Mouse (Mus musculus) limb, embryonic 13.5 days (tissue): Measurements from ENCODE around the gene Ttll11. TPM values are rescaled to one million over a fixed set of nuclear protein-coding genes. Genes with fewer than 3 reads are reported as not detected.

Experiments
- ATAC-seq: fragments of 200-750 bp; cut with Nextera tagmentation; 2 replicates; pipeline ENCODE4 v1.8.0; 2017; ENCODE audit warnings: low read depth, moderate number of reproducible peaks, moderate TSS enrichment; ENCODE audit not compliant: low FRiP score
- H3K27ac ChIP-seq: fragments of 300-500 bp; sonication (generic); 2 replicates; pipeline ENCODE4 v1.5.1; 2015; ENCODE audit warnings: inconsistent platforms, mild to moderate bottlenecking, moderate library complexity
- H3K27me3 ChIP-seq: fragments of 300-500 bp; sonication (generic); 2 replicates; pipeline ENCODE4 v1.6.1; 2015; ENCODE audit warnings: mild to moderate bottlenecking, inconsistent platforms
- H3K36me3 ChIP-seq: fragments of 300-500 bp; sonication (generic); 2 replicates; pipeline ENCODE4 v1.6.1; 2015; ENCODE audit warnings: inconsistent platforms, mild to moderate bottlenecking, moderate library complexity
- H3K4me1 ChIP-seq: fragments of 300-500 bp; sonication (generic); 2 replicates; pipeline ENCODE4 v1.6.1; 2015; ENCODE audit warnings: inconsistent platforms
- H3K4me2 ChIP-seq: fragments of 300-500 bp; sonication (generic); replicated peaks from 2 replicates; pipeline ENCODE4 v1.6.1; 2015; ENCODE audit warnings: inconsistent platforms, mild to moderate bottlenecking, moderate library complexity
- H3K4me3 ChIP-seq: fragments of 300-500 bp; sonication (generic); 2 replicates; pipeline ENCODE4 v1.5.1; 2015; ENCODE audit warnings: moderate library complexity, mild to moderate bottlenecking, inconsistent platforms
- H3K9ac ChIP-seq: fragments of 300-500 bp; sonication (generic); 2 replicates; pipeline ENCODE4 v1.6.1; 2015; ENCODE audit warnings: mild to moderate bottlenecking, inconsistent platforms
- H3K9me3 ChIP-seq: fragments of 300-500 bp; sonication (generic); 2 replicates; pipeline ENCODE4 v1.6.1; 2016; ENCODE audit warnings: inconsistent platforms
- WGBS: fragments of 180-500 bp; shearing (Covaris S2); methylation state at CpG from one replicate; pipeline ENCODE4 v1.1.7; 2015; 5-methylcytosine and 5-hydroxymethylcytosine counted together
- polyA plus RNA-seq: library from polyadenylated mRNA; unstranded; fragments of >200 nt; fragmentation: Nextera tagmentation; extraction: Ambion mirVana; gene quantifications from 2 replicates; pipeline ENCODE4 v1.2.1, GENCODE M21; 2015

Ttll11 gene
- polyA plus RNA-seq, 1 experiment from 2014 or later, result 0.85 TPM

DNA sequence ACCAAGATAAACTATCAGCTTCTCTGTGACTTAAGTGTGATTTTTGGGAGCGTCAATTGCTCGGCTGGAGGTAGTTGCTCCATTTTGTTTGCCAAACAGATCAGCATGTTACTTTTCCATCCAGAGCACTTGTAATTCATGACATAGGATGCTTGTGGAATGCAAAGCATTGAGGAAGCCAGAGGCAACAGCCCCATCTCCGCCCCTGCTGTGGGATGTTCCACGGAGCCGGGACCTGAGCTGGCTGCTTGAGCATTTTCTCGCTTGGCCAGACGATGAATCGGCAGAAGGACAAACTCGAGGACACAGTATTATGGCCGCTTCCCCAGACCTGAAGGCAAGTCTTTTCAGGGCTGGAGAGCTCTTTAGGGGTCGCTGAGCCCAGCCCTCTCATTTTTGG is 176.6 kb downstream of the Ttll11 start:
- Histone ChIP-seq H3K36me3 (no peaks in the 10 kb centered on the region), H3K27ac (no peak overlapping the region), H3K9me3 (no peaks in the 10 kb centered on the region), H3K9ac (no peak overlapping the region), H3K4me3 (no peak overlapping the region), H3K4me2 (no peak overlapping the region), H3K27me3 (no peaks in the 10 kb centered on the region), H3K4me1 (no peaks in the 10 kb centered on the region)
- WGBS, result 87% methylated on average over 11 of the region's 11 CpGs
- ATAC-seq, result no peak

DNA sequence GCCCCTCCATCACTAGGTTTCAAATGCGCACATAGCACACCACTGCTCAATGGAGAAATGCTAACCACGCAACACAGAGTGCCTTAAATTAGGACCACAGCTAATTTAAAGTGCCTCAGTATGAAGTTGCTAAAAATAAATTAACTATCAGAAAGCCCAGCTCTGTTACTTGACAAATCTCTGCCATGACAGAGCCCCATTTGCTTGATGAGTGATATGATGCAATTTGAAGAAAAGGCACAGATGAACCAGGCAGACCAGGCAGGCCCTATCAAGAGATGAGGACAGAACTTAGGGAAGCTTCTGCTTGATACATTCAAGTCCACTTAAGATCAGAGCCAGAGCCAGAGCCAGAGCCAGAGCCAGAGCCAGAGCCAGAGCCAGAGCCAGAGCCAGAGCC is 178.0 kb downstream of the Ttll11 start:
- H3K27ac ChIP-seq, result no peak overlapping the region
- no peak overlapping the region for H3K4me2 ChIP-seq
- no peak overlapping the region for H3K4me3 ChIP-seq
- no peaks in the 10 kb centered on the region for H3K36me3 ChIP-seq
- H3K9me3 ChIP-seq, result no peaks in the 10 kb centered on the region
- no peak overlapping the region for H3K9ac ChIP-seq
- 88% methylated on average over 2 of the region's 2 CpGs for WGBS
- no peaks in the 10 kb centered on the region for H3K4me1 ChIP-seq
- H3K27me3 ChIP-seq, result no peaks in the 10 kb centered on the region
- ATAC-seq, result no peak

DNA sequence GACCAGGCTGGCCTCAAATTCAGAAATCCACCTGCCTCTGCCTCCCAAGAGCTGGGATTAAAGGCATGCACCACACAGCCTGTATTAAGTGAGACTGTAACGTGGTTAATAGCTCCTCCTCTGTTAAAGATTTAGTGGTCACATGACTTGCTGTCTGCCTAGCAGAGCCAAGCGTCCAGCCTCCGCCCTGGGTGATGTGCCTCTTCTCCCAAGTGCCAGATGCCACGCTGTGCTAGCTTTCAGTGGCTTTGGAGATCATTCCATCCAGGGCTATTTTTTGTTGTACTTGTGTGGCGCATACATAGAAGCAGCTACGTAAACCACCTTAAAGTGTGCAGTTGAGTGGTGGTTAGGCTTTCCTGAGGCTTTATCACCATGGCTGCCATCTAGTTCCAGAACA is 180.6 kb downstream of the Ttll11 start:
- Histone ChIP-seq H3K4me2 (no peak overlapping the region), H3K4me1 (no peaks in the 10 kb centered on the region), H3K36me3 (no peaks in the 10 kb centered on the region), H3K4me3 (no peak overlapping the region), H3K9ac (no peak overlapping the region), H3K27me3 (no peaks in the 10 kb centered on the region), H3K9me3 (no peaks in the 10 kb centered on the region), H3K27ac (no peak overlapping the region)
- no peak for ATAC-seq
- WGBS, result 75% methylated on average over 6 of the region's 6 CpGs

DNA sequence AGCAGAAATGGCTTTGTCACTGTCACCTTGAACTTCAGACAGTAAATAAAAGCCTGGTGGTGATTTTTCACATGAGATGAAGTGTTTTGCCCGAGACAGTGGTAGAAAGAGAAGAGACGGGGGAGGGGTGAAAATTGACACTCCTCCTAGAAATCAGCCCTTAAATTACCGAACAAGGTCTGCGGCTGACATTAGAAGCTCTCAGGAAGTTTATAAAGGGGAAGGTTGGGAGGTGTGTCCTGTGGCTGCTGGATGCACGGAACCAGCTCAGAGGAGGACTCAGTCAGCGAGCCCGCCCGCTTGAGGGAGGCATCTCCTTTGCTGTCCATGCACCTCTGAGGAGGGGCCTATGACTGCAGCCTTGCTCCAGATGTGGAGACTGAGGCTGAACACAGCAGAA is 181.7 kb downstream of the Ttll11 start:
- no peaks in the 10 kb centered on the region for H3K36me3 ChIP-seq
- WGBS, result 42% methylated on average over 8 of the region's 8 CpGs
- no peak overlapping the region for H3K4me2 ChIP-seq

DNA sequence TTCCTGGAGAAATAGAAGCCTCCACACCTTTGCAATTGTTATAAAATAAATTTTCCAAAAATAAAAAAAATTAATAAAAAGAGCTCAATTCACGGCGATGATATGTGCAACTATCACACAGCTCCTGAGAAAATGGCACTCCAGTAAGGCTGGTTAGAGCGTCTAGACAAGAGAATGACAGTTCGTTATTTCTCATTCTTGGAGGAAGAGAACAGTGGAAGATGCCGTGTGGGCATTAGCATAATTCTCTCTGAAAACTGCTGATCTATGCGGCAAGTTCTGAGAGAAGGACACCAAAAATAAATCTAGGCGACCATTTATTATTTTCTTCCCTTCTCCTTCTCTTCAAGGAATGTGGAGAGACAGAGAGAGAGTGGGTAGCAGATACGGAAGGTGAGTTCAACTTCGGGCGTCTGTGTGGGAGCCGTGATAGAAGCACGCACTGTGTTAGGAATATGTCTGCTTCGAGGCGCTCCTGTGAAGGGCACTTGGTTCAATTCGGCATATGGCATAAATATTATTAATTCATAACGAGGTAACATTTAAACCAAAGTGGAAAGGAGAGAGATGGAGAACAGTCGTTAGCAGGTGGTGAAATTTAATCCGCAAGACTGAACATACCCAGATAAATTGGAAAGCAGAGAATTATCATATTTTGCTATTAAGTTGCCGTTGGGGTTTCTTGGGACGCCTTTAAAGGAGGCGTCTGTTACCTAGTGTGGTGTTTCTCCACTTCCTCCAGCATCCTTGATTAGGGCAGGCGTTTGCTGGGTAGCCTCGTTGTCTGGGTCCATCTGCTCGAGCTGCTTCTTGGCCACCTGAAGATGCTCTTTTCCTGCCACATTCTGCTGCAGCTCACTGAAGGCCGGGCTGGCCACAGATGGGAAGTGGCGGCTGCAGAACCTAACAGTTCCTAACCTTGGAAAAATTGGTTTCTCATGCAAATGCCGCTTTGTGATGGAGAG is 190.1 kb downstream of the Ttll11 start:
- Histone ChIP-seq H3K4me1 (no peaks in the 10 kb centered on the region), H3K9ac (no peak overlapping the region), H3K4me3 (no peak overlapping the region), H3K27me3 (no peaks in the 10 kb centered on the region), H3K4me2 (no peak overlapping the region), H3K9me3 (no peaks in the 10 kb centered on the region), H3K36me3 (no peaks in the 10 kb centered on the region), H3K27ac (no peak overlapping the region)
- ATAC-seq, result no peak
- 78% methylated on average over 27 of the region's 27 CpGs for WGBS

More for the DNA sequence above, 181.7 kb downstream of the Ttll11 start:
- no peaks in the 10 kb centered on the region for H3K4me1 ChIP-seq
- H3K9me3 ChIP-seq, result no peaks in the 10 kb centered on the region
- no peak overlapping the region for H3K4me3 ChIP-seq
- H3K27ac ChIP-seq, result no peak overlapping the region
- no peak overlapping the region for H3K9ac ChIP-seq
- no peak for ATAC-seq
- H3K27me3 ChIP-seq, result no peaks in the 10 kb centered on the region

DNA sequence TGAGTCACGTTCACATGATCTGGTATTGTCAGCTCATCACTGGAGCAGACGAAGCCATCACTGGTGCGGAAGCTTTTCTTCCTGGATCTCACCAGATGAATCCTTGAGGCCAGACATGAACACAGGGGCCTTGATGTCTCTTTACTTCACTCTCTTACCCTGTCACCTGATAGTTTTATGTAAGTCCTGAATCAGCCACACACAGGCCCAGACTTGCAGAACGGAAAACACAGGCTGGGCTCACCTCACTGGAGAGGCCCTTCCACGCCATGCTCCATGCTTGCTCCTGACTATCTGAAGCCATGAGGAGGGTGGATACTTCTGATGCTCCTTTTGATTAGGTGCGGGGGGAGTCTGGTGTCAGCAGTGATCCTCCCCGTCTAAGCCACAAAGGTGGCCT is 193.8 kb downstream of the Ttll11 start:
- H3K9me3 ChIP-seq, result no peaks in the 10 kb centered on the region
- no peaks in the 10 kb centered on the region for H3K36me3 ChIP-seq
- H3K9ac ChIP-seq, result no peak overlapping the region
- 81% methylated on average over 7 of the region's 7 CpGs for WGBS
- no peak for ATAC-seq
- no peaks in the 10 kb centered on the region; the same call in 1 of the 2 replicates for H3K4me1 ChIP-seq
- H3K4me3 ChIP-seq, result no peak overlapping the region
- no peak overlapping the region for H3K27ac ChIP-seq
- H3K4me2 ChIP-seq, result no peak overlapping the region
- H3K27me3 ChIP-seq, result no peaks in the 10 kb centered on the region

DNA sequence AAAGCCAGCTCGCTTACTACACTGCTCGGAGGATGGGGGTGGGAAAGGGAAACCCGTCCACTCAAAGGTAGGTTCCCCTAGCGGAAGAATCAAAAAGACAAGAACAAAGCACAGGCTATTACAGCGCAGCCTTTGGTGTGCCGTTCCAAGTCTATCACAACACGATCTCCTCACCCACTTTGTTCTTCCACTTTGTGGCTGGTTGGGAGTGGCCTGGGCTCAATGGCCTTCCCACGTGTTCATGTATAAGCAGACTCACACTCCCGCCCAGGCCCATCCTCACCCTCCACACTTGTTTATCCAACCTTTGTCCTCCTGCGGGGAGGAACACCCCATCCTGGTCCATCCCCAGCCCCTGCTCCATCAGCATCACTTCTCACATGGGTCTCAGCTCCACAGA is 196.3 kb downstream of the Ttll11 start:
- WGBS, result 64% methylated on average over 10 of the region's 10 CpGs
- H3K4me3 ChIP-seq, result no peak overlapping the region
- no peaks in the 10 kb centered on the region for H3K9me3 ChIP-seq
- H3K27me3 ChIP-seq, result no peaks in the 10 kb centered on the region
- no peak overlapping the region for H3K4me2 ChIP-seq
- H3K9ac ChIP-seq, result no peak overlapping the region
- no peak for ATAC-seq
- no peaks in the 10 kb centered on the region for H3K36me3 ChIP-seq
- no peaks in the 10 kb centered on the region; the same call in 1 of the 2 replicates for H3K4me1 ChIP-seq
- H3K27ac ChIP-seq, result no peak overlapping the region

DNA sequence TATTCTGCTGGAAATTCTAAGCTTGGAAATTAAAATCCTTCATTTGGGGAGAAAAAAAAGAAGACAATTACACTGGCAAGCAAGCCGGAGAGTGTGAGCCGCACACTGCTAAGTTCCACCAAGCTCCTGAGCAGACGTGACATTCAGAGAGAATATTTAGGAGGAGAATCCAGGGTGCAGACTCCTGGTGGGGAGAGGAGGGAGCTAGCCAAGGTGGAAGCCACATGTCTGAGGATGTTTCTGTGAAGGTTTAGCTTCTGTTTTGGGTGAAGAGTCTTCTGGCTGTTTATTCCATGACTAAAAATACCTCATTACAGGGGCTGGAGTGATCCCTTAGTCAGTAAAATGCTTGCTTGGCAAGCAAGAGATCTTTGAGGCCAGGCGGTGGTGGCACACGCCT is 200.4 kb downstream of the Ttll11 start:
- H3K9ac ChIP-seq, result no peak overlapping the region
- no peak overlapping the region for H3K4me3 ChIP-seq
- H3K4me1 ChIP-seq, result no peaks in the 10 kb centered on the region; the same call in 1 of the 2 replicates
- no peak overlapping the region for H3K27ac ChIP-seq
- no peak overlapping the region for H3K4me2 ChIP-seq
- no peaks in the 10 kb centered on the region for H3K9me3 ChIP-seq
- ATAC-seq, result no peak
- H3K27me3 ChIP-seq, result no peaks in the 10 kb centered on the region; the same call in 1 of the 2 replicates
- WGBS, result 88% methylated on average over 5 of the region's 5 CpGs
- H3K36me3 ChIP-seq, result no peaks in the 10 kb centered on the region

DNA sequence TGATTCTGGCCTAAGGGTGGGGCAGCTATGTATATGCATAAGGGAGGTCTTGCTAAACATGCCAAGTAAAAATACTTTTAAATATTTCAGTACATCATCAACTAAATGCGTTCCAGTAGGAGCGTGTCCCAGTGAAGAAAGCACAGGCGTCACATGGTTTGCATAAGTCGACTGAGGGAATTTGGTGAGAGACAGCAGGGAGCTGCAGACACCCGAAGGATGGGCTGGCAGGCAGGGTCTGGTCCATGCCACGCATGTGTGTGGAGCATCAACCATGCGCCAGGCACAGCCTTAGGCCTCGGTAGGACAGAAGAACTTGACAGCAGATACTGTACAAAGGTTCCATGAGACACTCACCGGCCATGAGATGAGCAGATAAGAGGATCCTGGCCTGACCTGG is 202.8 kb downstream of the Ttll11 start:
- no peak for ATAC-seq
- Histone ChIP-seq H3K27ac (no peak overlapping the region), H3K4me2 (no peak overlapping the region), H3K9me3 (no peaks in the 10 kb centered on the region), H3K27me3 (no peaks in the 10 kb centered on the region; the same call in 1 of the 2 replicates), H3K9ac (no peak overlapping the region), H3K4me3 (no peak overlapping the region), H3K36me3 (no peaks in the 10 kb centered on the region), H3K4me1 (no peaks in the 10 kb centered on the region; the same call in 1 of the 2 replicates)
- WGBS, result 78% methylated on average over 9 of the region's 9 CpGs

DNA sequence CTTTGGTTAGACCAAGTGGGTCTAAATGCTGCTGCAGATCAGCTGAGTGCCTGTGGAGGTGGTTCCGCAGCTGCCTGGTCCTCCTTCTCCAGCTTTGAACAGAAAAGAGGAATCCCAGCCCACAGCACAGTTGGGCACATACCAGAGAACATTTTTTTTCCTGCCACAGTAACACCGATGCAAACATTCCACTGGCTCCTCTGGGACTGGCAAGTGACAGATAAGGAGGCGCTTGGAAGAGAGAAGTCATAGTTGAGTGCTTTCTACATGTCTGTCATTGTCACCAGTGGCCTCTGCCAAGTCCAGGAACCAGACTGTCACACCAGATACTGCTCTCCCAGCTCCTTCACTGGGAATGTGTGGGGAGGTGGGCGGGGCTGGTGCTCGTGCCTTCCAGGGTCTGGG is 204.1 kb downstream of the Ttll11 start:
- Histone ChIP-seq H3K4me2 (no peak overlapping the region), H3K4me1 (no peaks in the 10 kb centered on the region; the same call in 1 of the 2 replicates), H3K36me3 (no peaks in the 10 kb centered on the region), H3K27ac (no peak overlapping the region), H3K4me3 (no peak overlapping the region), H3K27me3 (no peaks in the 10 kb centered on the region; the same call in 1 of the 2 replicates), H3K9me3 (no peaks in the 10 kb centered on the region), H3K9ac (no peak overlapping the region)
- WGBS, result 58% methylated on average over 5 of the region's 5 CpGs
- ATAC-seq, result no peak

DNA sequence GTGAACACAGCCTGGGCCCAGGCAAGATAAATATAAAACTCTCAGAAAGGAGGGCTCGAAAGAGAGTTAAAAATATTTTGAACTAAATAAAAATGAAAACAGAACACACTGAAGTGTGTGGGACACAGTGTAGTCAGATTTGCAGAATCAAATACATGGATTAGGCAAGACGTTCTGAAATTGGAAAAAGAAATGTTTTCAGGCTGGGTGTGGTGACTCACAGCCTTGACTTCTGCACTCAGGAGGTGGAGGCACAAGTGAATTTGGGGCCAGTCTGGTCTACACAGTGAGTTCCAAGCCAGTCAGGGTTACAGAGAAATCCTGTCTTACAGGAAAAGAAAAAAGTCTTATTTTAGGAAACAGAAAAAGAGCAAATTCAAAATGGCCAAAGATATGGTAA is 209.2 kb downstream of the Ttll11 start:
- no peak overlapping the region for H3K4me3 ChIP-seq
- no peaks in the 10 kb centered on the region for H3K36me3 ChIP-seq
- H3K27me3 ChIP-seq, result peaks cover 9% of the 10 kb centered on the region; the same call in 1 of the 2 replicates
- H3K4me2 ChIP-seq, result no peak overlapping the region
- ATAC-seq, result no peak
- H3K4me1 ChIP-seq, result peaks cover 17% of the 10 kb centered on the region
- no peak overlapping the region for H3K9ac ChIP-seq
- WGBS, result 71% methylated on average over 2 of the region's 2 CpGs
- H3K9me3 ChIP-seq, result no peaks in the 10 kb centered on the region
- H3K27ac ChIP-seq, result no peak overlapping the region

DNA sequence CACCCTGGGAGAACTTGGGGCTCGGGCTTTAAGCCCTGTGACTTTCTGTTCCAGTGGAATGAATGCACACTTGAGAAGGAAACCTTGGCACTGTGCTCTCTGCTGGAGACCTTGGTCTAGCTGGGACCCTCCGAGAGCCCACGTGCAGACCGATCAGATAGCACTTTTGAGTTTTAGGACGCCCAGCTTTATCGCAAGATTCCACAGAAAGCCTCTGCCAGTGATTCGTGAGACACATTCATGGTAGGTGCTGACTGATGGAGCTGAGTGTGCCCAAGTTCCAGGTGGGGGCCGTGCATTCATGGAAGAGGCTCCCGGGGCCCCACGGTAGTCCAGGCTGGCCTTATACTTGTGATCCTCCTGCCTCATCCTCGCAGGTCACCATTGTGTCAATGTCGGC is 210.3 kb downstream of the Ttll11 start:
- 87% methylated on average over 12 of the region's 12 CpGs for WGBS
- no peak overlapping the region for H3K9ac ChIP-seq

More for the DNA sequence above, 210.3 kb downstream of the Ttll11 start:
- Histone ChIP-seq H3K9me3 (no peaks in the 10 kb centered on the region), H3K4me3 (no peak overlapping the region), H3K4me2 (no peak overlapping the region), H3K36me3 (no peaks in the 10 kb centered on the region), H3K27ac (no peak overlapping the region), H3K4me1 (peaks cover 17% of the 10 kb centered on the region), H3K27me3 (peaks cover 9% of the 10 kb centered on the region; the same call in 1 of the 2 replicates)
- no peak for ATAC-seq
